Mouse (Mus musculus): ENCODE measurements around the gene Plekha4.
"Not testable (repeated sequence)": the region's sequence is repeated elsewhere in the genome, so short reads cannot be mapped to it uniquely, and the experiment has no call there.

The Plekha4 gene

DNA sequence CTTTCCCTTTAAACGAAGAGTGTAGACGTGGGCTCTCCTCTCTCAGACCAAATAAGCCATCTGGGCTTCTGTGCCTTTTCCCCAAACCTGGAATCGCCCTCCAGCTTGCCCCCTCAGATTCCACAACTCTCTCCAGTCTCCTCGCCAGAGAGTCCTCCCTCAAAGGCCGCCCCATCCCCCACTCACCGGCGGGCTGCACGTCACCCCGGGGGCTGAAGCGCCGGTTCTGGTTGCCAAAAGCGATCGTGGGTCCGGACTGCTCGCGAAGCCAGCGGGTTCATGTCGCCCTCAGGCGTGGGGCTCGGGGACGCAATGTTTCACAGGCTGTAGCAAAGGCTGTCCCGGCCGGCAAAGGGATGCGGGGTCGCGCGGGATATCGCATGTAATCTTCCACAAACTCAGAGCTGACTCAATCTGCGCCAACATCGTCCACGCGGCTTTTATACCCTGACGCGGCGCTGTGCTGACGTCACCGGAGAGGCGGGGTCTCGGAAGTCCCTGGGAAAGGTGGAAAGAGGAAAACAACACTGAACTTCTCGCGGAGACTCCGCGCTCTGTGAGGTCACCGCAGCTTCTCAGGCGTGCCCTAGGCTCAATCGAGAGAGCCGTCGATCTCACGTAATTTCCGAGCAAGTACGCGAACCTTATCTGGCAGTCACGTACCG, at the start of gene Plekha4, which contains the start of gene Ppp1r15a:
TSS of gene Plekha4 (plus strand) at position 522 of the 665 bp plus-strand sequence.
TSS of gene Ppp1r15a (minus strand) at position 460 of the 665 bp plus-strand sequence.
- peak; percentile 96 for DNase-seq

DNA sequence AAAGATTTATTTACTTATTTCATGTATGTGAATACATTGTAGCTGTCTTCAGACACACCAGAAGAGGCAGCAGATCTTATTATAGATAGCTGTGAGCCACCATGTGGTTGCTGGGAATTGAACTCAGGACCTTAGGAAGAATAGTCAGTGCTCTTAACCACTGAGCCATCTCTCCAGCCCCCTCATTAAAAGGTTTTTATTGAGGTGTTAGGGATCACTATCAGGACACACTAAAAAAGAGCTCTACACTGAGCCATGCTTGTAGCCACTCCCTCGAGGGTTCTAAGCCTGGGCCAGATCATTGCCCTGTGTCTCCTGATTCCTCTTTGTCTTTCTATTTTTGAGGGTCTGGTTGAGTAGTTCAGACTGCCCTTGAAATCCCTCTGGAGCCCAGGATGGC, 49.7 kb upstream of the Plekha4 start:
- DNase-seq = no peak

DNA sequence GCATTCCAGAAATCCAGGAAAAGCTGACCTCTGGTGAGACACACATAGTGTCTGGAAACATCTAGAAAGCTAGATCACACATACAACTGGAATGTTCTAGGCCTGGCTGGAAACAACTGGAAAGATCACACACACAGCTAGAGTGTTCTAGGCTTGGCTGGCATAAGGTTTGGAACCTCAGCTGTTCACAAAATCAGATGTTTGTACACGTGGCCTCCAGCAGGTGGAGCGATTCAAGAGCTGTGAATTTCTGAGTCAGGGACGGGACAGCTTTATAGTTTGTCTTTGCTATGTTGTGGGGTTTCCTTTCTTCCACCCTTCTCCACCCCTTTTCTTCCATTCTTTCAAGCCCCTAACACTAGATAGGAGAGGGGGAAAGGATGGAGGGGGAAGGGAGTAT, 49.1 kb upstream of the Plekha4 start:
- DNase-seq = peak; percentile 73

GRCm38 (mm10) chr7:45478774-45479173, 47.4 kb upstream of the Plekha4 start:
- DNase-seq = no peak

DNA sequence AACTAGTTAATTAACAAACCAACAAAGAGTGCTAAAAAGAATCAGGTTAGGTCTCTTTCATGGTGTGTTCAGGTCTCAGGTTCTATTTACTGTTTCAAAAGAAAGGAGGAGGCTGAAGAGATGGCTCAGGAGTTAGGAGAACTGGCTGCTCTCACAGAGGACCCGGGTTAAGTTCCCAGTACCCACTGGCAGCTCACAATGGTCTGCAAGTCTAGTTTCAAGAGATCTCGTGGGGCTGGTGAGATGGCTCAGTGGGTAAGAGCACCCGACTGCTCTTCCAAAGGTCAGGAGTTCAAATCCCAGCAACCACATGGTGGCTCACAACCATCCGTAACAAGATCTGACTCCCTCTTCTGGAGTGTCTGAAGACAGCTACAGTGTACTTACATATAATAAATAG, 45.8 kb upstream of the Plekha4 start:
- DNase-seq = not testable (repeated sequence)

DNA sequence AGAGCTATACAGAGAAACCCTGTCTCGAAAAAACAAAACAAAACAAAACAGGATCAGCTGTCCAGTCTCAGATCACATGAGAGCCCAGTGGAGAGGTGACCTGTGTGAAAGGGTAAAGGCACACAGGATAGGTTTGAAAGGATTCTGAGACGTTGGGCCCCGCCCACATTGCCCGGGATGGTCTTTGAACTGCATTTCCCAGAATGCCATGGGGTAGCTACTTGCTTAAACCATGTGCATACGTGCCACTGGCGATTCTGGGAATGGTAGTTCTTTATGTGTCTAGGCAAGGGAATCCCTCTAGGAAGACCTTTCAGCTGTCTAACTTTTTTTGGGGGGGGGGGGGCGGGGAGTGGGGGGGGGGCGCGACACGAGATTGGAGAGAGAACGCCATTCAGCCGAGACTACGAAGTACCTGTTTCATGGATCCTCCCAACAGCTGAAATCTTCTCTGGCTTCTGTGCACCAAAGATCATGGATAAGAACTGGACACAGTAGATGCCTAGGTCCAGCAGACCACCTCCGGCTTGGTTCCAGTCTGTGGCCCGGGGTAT, 44.7 kb upstream of the Plekha4 start, which contains the start of gene Tulp2:
TSS of gene Tulp2 (plus strand) at position 504 of the 554 bp plus-strand sequence.
- peak; percentile 82 for DNase-seq

- DNase-seq = no peak
Observed at GRCm38 (mm10) chr7:45482166-45482565, 44.0 kb upstream of the Plekha4 start.

DNA sequence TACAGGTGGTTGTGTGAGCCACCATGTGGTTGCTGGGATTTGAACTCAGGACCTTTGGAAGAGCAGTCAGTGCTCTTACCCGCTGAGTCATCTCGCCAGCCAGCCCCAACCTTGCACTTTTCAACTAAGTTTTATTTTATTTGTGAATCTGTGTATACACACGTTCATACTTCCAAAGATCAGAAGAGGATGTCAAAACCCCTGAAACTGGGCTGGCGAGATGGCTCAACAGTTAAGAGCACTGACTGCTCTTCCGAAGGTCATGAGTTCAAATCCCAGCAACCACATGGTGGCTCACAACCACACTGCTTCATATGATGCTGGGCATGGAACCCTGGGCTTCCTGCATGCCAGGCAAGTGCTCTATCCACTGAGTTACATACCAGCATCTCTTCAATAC, 41.1 kb upstream of the Plekha4 start:
- DNase-seq = not testable (repeated sequence)

DNA sequence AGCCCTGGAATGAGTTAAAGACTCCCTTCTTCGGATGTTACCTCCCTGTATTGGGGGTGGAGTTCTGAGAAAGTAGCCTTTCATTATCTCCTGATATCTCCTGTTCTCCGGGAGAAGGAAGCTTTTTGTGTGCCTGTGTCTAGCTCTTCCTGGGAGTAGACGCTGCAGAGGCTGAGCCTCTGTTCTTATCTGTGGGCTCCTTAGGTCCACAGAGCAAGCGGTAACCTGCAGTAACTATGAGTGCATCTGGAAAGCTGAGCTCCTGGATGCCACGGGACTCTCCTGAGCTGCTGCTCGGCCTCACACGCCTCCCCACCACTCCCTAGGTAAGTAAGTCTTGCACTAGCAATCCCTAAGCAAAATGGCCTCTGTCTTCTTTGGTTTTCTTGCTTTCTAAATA, 40.0 kb upstream of the Plekha4 start:
- DNase-seq = no peak

DNA sequence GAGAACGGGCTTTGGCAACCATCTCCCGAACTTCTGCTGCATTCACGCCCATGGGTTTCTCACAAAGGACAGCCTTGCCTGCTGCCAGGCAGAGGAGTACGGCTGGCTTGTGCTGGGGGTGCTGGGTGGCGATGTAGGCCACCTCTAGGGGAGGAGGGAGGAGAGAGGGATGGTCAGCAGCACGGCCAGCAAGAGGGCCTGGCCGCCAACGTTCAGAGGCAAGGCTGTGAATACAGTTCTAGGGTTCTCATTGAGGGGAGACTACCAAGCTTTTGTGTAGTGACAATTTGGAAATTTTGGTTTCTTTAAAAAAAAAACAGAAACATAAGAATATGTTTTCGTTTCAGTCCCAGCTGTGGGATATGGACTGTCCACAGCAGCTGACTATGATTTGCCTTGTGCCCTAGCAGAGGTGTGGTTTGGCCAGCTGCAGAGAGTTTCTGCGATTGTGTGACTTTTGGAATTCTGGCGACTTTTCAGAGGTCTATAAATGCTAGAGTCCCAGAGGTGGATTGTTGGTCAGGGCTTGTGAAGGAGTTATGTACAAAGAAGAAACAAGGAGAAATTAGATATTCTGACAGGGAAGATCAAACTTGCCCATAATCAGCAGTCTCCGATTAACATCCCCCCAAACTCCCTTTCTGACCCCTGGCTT, 39.2 kb upstream of the Plekha4 start, which contains the start of gene Gm45808:
TSS of gene Gm45808 (minus strand) at position 51 of the 655 bp plus-strand sequence.
- DNase-seq = no peak

GRCm38 (mm10) chr7:45487861-45488292, 38.3 kb upstream of the Plekha4 start:
- no peak for DNase-seq

GRCm38 (mm10) chr7:45488293-45489204, 37.6 kb upstream of the Plekha4 start, which contains the start of gene Dhdh:
TSS of gene Dhdh (minus strand) at chr7:45488805.
- DNase-seq = peak; percentile 63

DNA sequence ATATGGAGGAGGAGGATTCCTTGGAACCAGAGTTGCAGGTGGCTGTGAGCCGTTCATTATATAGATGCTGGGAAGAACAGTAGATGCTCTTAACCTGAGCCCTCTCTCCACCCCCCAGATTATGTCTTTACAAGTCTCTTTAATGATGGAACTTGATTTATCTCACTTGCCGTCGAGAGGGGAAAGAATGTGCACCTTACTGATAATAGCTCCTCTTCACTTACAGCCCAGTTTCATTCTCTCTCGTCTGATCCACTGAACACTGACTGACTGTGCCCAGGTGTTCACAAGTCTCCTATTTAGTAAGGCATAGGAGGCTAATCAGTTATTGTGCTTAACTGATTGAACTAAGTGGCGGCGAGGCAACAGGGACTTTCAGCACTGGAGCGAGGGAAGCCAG, 36.6 kb upstream of the Plekha4 start:
- DNase-seq = no peak

GRCm38 (mm10) chr7:45490822-45491221, 35.3 kb upstream of the Plekha4 start:
- DNase-seq = no peak

GRCm38 (mm10) chr7:45491264-45491663, 34.9 kb upstream of the Plekha4 start:
- peak; percentile 54 for DNase-seq

- no peak for DNase-seq
Observed at GRCm38 (mm10) chr7:45492225-45492844, 33.8 kb upstream of the Plekha4 start.

DNA sequence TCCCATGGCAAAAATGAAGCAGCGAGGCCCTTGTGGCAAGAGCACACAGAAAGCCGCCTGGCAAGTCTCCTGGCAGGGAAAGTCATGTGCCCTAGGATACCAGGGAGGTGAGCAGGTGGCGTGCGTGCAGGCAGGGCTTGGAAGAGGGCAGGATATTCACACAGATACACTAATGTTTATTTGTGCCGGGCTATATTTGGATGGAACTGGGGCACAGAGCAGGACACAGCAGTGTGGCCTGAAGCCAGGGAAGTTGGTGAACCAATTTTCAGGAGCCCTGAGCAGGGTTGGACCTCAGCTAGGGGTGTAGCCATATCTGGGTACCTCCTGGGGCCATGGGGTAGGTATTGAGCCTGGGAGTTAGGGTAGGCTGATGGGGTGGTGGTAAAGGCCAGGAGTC, 33.2 kb upstream of the Plekha4 start:
- DNase-seq = no peak

DNA sequence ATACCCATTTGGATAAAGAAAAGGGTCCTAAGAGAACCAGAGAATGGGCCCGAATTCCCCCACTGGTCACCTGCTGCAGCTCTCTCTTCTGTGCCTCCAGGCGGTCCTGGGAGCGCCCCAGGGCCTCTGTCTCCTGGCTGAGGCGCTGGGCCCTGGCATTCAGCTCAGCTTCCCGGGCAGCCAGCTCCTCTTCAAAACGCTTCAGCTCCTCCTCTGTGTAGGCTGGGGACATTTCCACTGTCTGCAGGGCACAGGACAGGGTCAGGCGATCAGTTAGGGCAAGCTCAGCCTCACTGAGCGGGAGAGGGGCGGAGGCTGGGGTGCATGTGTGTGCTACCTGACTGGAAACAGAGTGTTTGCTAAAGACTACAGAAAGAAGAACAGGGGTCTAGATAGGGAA, 31.6 kb upstream of the Plekha4 start:
- no peak for DNase-seq

GRCm38 (mm10) chr7:45498427-45498826, 27.7 kb upstream of the Plekha4 start:
- no peak for DNase-seq

DNA sequence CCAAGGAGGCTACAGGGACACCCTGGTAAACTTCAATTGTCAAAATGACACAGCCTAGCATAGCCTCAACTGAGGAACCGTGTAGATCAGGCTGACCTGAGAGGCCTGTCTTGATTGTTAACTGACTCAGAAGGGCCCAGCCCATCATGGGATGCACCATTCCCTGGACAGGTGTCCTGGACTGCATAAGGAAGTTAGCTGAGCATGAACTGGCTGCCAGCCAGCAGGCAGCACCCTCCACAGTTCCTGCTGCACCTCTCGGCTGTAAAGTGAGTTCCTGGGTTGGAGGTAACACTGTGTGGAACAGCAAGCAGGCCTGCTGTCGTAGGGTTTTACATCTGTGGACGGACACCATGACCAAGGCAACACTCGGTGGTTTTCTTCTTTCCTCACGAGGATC, 18.5 kb upstream of the Plekha4 start:
- peak; percentile 40 for DNase-seq

DNA sequence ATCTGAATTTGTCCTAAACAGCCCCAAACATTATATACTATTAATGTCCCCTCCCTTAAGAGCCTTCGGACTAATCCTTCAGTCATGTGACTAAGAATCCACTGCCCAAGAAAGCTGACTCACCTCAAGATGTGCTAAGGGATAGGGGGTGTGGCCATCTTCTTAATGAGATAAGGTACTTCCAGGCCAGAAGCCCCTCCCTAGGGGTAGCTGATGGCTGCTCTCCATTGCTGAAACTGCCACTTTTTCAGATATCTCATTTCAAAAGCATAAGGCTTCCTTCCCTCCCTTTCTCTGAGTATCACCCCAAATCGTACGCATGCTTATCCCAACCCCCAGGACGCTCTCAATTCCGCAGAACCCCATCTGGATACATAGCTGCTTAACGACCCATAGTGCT, 17.6 kb upstream of the Plekha4 start:
- no peak for DNase-seq

DNA sequence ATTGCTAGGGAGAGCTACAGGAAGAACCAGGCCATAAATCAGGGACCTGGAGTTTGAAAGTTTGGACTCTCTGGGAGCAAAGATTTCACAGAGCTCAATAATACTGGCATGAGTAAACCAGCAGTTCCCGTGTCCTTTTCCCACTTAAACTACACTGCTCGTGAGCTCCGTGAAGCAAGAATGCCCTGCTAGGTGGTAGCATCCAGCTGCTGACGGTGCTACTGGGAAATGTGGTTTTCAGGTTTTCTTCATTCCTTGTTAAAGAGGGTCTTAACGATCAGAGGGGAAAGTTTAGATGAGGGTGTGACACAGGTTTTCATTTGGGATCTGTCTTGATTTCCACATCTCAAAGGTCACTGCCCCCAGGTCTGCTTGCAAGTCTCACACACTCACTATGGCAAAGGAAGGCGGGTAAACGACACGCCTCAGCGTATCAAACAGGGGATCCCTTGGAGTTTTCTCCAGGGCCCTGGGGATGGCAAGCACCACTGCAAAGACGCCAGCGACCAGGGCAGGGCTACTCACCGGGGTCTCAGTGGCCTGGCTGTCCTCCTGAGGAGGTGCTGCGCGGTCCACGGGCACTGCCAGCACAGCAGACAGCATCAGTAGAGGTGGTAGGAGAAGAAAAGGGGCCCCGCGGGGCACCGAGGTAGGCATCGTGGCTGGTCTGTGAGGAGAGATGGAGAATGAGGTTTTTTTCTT, 16.8 kb upstream of the Plekha4 start:
- DNase-seq = peak; percentile 26
